In the genomic region with DNA sequence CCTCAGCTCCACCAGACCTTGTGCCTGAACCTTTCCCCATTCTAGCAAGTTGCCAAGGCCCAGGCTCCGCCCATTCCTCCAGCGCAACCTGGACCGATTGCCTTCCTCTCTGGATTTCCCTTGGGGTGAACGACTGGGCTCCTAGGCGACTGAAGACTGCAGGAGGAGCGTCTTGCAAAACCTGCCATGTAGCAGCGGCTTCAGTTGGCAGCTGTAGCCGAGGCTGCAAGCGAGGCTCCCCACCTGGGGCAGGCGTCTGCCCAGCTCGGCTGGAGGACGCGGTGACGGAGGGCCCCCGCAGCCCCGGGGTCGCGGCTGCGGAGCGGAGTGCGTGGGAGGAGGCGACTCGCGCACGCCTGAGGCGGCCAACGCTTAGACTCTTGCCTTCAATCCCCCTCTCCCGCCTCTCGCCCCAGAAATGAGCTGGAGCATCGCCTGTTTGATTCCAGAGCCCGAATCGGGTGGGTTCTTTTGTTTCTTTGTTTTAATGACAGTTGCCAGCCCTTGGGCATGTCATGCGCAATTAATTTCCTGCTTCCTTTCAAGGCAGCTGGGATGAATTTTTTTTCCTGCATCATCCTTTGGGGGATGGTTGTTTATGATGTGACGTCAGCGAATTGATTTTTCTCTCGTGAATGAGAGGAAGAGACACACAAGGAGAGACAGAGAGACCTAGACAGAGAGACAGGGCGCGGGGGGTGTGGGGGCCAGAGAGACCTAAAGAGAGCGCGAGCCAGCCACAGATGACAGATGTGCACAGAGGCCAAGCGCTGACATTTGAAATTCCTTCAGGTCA, we compare ENCODE assay signal across 8 mouse cellular contexts. TPM values are rescaled to one million over a fixed set of nuclear protein-coding genes. Genes with fewer than 3 reads are reported as not detected.
DNase-seq lines count a peak whose midpoint lies in the region; ATAC-seq and TF ChIP-seq lines count a peak whose summit lies in the region.

No protein-coding gene starts in this region.

- DNase-seq in 3T3-L1 (ENCODE audit: low read depth, low spot score), result peak; percentile 20
- DNase-seq in kidney, postnatal 4 days, result peak; percentile 49 to 67
- no peak for DNase-seq in liver, embryonic 13.5 days
- DNase-seq in neural tube, embryonic 10.5 days (ENCODE audit: extremely low spot score, low spot score), result peak; percentile 63
- peak; percentile 29 for DNase-seq in thymus, postnatal 25 days

- no peaks in the 10 kb centered on the region for H3K36me3 ChIP-seq in heart, embryonic 15.5 days
- no peaks in the 10 kb centered on the region for H3K36me3 ChIP-seq in liver, embryonic 13.5 days

- TF ChIP-seq CTCF in bone marrow macrophage, adult 2 months (IDR thresholded peaks at IDR 0.05; ENCODE audit: low read depth, low read length), result no peak
- no peak for TF ChIP-seq CTCF in embryonic fibroblast, embryonic 13.5 days (IDR thresholded peaks at IDR 0.05; ENCODE audit: borderline replicate concordance, insufficient read depth, low read length)

- ATAC-seq in heart, embryonic 15.5 days (replicated peaks; ENCODE audit: insufficient number of reproducible peaks, insufficient read depth, low FRiP score, low read depth), result peak; percentile 53; the same call in 1 of the 2 replicates
- ATAC-seq in liver, embryonic 13.5 days (ENCODE audit: low read depth), result no peak

- TF ChIP-seq POLR2A in bone marrow macrophage, adult 2 months (IDR thresholded peaks at IDR 0.05; ENCODE audit: borderline replicate concordance, low read depth, low read length), result no peak
- no peak; the same call in 1 of the 2 replicates for TF ChIP-seq POLR2A in embryonic fibroblast, embryonic 13.5 days (IDR thresholded peaks at IDR 0.05; ENCODE audit: low read depth, low read length)

- peaks cover 8% of the 10 kb centered on the region for H3K27me3 ChIP-seq in heart, embryonic 15.5 days
- H3K27me3 ChIP-seq in liver, embryonic 13.5 days, result peaks cover 27% of the 10 kb centered on the region

- H3K9ac ChIP-seq in heart, embryonic 15.5 days, result peak overlapping the region; percentile 63
- 0 out of 2 replicates have a peak overlapping the region, but pooled peaks have one; percentile 47 for H3K9ac ChIP-seq in liver, embryonic 13.5 days

- peak overlapping the region; percentile 53 for H3K4me3 ChIP-seq in bone marrow macrophage, adult 2 months (ENCODE audit: insufficient read depth, low read length)
- peak overlapping the region; percentile 59 for H3K4me3 ChIP-seq in embryonic fibroblast, embryonic 13.5 days (ENCODE audit: insufficient read depth, low read length)
- H3K4me3 ChIP-seq in heart, embryonic 15.5 days, result peak overlapping the region; percentile 61
- peak overlapping the region; percentile 54 for H3K4me3 ChIP-seq in liver, embryonic 13.5 days (replicated peaks)

- no peaks in the 10 kb centered on the region for H3K4me1 ChIP-seq in bone marrow macrophage, adult 2 months (ENCODE audit: control insufficient read depth, insufficient read depth, low read length)
- H3K4me1 ChIP-seq in embryonic fibroblast, embryonic 13.5 days (ENCODE audit: control insufficient read depth, insufficient read depth, low read length), result no peaks in the 10 kb centered on the region
- H3K4me1 ChIP-seq in heart, embryonic 15.5 days (replicated peaks), result peaks cover 10% of the 10 kb centered on the region
- peaks cover 9% of the 10 kb centered on the region for H3K4me1 ChIP-seq in liver, embryonic 13.5 days (replicated peaks)

- H3K4me2 ChIP-seq in heart, embryonic 15.5 days, result peak overlapping the region; percentile 98
- H3K4me2 ChIP-seq in liver, embryonic 13.5 days, result peak overlapping the region; percentile 72

- no peak overlapping the region for H3K27ac ChIP-seq in bone marrow macrophage, adult 2 months (ENCODE audit: insufficient read depth, low read depth, low read length)
- no peak overlapping the region for H3K27ac ChIP-seq in embryonic fibroblast, embryonic 13.5 days (ENCODE audit: insufficient read depth, low read length)
- H3K27ac ChIP-seq in heart, embryonic 15.5 days, result no peak overlapping the region
- H3K27ac ChIP-seq in liver, embryonic 13.5 days, result no peak overlapping the region

- 1% methylated on average over 41 of the region's 41 CpGs for WGBS in heart, embryonic 15.5 days
- 2% methylated on average over 41 of the region's 41 CpGs for WGBS in liver, embryonic 13.5 days (ENCODE audit: insufficient replicate concordance)

- H3K9me3 ChIP-seq in heart, embryonic 15.5 days (replicated peaks), result no peaks in the 10 kb centered on the region
- H3K9me3 ChIP-seq in liver, embryonic 13.5 days (replicated peaks), result no peaks in the 10 kb centered on the region

RNA-seq across cellular contexts. Expression of gene Sgip1, which starts 18.2 kb away (rescaled TPM):
- 0.73 TPM in 1 of 2 replicates, not detected in the other for polyA plus RNA-seq in bone marrow macrophage, adult 2 months (2012; ENCODE audit: insufficient read depth, insufficient read length, missing spikeins)
- polyA plus RNA-seq in embryonic fibroblast, embryonic 13.5 days (2011; ENCODE audit: insufficient read length, low read depth, missing spikeins), result 2.6 and 2.8 TPM in 2 replicates
- 1.5 and 2.4 TPM in 2 replicates for polyA plus RNA-seq in heart, embryonic 15.5 days (2015; fragmentation: Nextera tagmentation; extraction: Ambion mirVana)
- 0.49 and 0.54 TPM in 2 replicates for polyA plus RNA-seq in liver, embryonic 13.5 days (2015; fragmentation: Nextera tagmentation; extraction: Ambion mirVana)
